Mouse (Mus musculus): ENCODE data around the gene Hist1h4j. TPM values are rescaled to one million over a fixed set of nuclear protein-coding genes. Genes with fewer than 3 reads are reported as not detected.
A peak's percentile ranks its signal among the peaks of the same experiment; 100 is the strongest.
"Not testable (repeated sequence)": the region's sequence is repeated elsewhere in the genome, so short reads cannot be mapped to it uniquely, and the experiment has no call there.

Gene Hist1h4j
- polyA plus RNA-seq (2016; fragmentation: Nextera tagmentation; extraction: Ambion mirVana), result 0.93 and 1.3 TPM in 2 replicates

DNA sequence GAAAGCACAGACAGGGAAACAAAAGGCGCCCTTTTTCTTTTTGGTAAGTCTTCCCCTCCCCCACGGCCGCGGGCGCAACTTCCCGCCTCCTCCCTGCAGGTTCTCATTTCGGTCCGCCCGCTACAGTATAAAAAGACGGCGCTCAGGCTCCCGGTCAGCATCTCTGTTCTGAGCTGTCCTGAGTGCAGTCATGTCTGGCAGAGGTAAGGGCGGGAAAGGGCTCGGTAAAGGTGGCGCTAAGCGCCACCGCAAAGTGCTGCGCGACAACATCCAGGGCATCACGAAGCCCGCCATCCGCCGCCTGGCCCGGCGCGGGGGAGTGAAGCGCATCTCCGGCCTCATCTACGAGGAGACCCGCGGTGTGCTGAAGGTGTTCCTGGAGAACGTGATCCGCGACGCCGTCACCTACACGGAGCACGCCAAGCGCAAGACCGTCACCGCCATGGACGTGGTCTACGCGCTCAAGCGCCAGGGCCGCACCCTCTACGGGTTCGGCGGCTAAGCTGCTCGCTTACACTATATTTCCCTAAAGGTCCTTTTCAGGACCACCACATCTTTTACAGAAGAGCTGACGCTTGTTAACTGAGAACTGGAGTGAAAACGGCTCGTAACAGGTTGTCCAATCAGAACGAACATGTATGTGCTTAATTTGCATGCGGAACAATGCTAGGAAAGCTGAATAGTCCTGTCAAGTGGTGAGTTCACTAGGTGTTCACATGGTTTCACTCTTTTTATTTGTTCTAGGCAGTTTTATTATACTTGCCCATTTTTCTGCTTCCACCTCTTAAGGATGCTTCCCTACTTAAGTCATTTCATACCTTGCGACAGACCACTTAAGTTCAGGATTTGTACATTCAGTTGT, at the start of gene Hist1h4j:
TSS of gene Hist1h4j (plus strand) at position 159 of the 862 bp plus-strand sequence.
- H3K36me3 ChIP-seq (replicated peaks); H3K9me3 ChIP-seq; H3K27me3 ChIP-seq (replicated peaks; ENCODE audit: low read depth, poor library complexity, severe bottlenecking): not testable (repeated sequence)
- Histone ChIP-seq H3K4me3 (peak within 1 kb of the TSS; percentile 63), H3K27ac (replicated peaks) (peak within 1 kb of the TSS; percentile 99), H3K4me1 (peaks cover 19% of the 10 kb centered on the region)
- under 1% methylated on average over 49 of the region's 56 CpGs for WGBS
- peak; percentile 95 for DNase-seq (ENCODE audit: low spot score)

DNA sequence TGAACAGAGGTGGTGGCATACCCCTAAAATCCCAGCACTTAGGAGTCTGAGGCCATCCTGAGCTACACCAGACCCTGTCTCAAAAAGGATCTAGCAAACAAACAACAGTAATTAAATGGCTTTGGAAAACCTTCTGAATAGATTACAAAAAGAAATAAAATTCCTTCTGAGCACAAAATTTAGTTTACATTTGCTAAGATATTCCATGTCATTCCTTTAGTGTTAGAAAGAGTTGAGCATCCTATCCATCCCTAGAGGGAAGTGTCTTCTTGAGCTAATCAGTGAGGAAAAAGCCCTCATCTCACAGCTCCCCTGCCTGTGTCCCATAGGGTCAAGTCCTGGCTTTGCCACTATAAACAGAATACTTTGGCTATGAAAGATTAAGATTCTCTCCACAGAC, 37.1 kb upstream of the Hist1h4j start, which contains the start of gene Olfr1359:
TSS of gene Olfr1359 (plus strand) at position 301 of the 400 bp plus-strand sequence.
- no peaks in the 10 kb centered on the region for H3K9me3 ChIP-seq
- H3K27ac ChIP-seq (replicated peaks), result no peak within 1 kb of the TSS
- no peak for DNase-seq (ENCODE audit: low spot score)
- H3K4me3 ChIP-seq, result no peak within 1 kb of the TSS
- H3K36me3 ChIP-seq (replicated peaks), result no peaks in the 10 kb centered on the region
- no peaks in the 10 kb centered on the region for H3K27me3 ChIP-seq (replicated peaks; ENCODE audit: low read depth, poor library complexity, severe bottlenecking)
- H3K4me1 ChIP-seq, result no peaks in the 10 kb centered on the region

DNA sequence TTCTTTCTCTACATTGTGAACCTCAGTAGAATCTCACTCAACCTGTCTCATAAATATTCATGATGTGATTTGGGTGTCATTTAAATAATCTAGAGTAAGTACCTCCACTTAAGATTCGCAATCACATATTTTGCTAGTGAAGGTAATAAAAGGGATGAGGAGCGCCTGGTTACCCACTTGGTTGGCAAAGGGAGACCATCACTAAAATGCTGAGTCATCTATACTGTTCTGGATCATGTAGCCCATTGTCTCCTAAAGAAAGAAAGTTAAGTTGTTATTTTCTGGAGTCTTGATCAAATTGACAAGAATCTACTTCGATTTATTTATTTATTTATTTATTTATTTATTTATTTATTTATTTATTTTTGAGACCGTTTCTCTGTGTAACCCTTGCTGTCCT, 28.2 kb upstream of the Hist1h4j start:
- 74% methylated on average over 4 of the region's 4 CpGs for WGBS
- no peaks in the 10 kb centered on the region for H3K9me3 ChIP-seq
- H3K27me3 ChIP-seq (replicated peaks; ENCODE audit: low read depth, poor library complexity, severe bottlenecking), result no peaks in the 10 kb centered on the region
- DNase-seq (ENCODE audit: low spot score), result no peak
- H3K4me3 ChIP-seq, result no peak overlapping the region
- H3K27ac ChIP-seq (replicated peaks), result no peak overlapping the region
- peaks cover 4% of the 10 kb centered on the region; the same call in 1 of the 2 replicates for H3K4me1 ChIP-seq
- H3K36me3 ChIP-seq (replicated peaks), result no peaks in the 10 kb centered on the region

DNA sequence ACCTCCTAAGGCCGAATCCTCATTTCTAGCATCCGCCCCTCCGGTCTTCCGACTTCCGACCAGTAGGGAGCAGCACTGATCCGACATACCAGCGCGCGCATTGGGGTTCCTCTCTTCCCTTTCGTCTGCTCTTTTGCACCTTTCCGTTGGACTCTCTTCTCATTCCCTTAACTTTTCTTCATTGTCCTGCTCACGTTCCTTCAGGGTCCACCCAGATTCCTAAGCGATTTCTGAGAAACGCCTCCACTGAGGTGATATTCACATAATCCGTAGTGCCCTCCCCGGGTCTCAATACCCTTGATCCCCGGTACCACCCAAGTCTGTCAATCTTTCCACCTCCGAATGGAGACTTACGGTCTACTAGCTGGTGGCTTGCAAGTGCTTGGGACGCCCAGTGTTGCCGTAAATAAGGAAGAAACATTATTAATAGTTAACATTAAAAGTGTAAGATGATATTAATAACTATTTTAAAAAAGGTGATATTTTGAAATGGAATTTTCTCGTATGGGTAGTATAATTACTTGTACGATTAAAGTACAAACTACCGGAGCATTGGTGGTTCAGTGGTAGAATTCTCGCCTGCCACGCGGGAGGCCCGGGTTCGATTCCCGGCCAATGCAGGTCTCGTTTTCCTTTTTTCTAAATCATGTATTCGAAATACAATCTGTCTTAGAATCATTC, 24.7 kb upstream of the Hist1h4j start:
- peak overlapping the region; percentile 71 for H3K4me3 ChIP-seq
- no peaks in the 10 kb centered on the region for H3K9me3 ChIP-seq
- peaks cover 10% of the 10 kb centered on the region for H3K4me1 ChIP-seq
- no peaks in the 10 kb centered on the region for H3K36me3 ChIP-seq (replicated peaks)
- H3K27me3 ChIP-seq (replicated peaks; ENCODE audit: low read depth, poor library complexity, severe bottlenecking), result no peaks in the 10 kb centered on the region
- WGBS, result under 1% methylated on average over 32 of the region's 32 CpGs
- DNase-seq (ENCODE audit: low spot score), result peak; percentile 89
- H3K27ac ChIP-seq (replicated peaks), result peak overlapping the region; percentile 86

DNA sequence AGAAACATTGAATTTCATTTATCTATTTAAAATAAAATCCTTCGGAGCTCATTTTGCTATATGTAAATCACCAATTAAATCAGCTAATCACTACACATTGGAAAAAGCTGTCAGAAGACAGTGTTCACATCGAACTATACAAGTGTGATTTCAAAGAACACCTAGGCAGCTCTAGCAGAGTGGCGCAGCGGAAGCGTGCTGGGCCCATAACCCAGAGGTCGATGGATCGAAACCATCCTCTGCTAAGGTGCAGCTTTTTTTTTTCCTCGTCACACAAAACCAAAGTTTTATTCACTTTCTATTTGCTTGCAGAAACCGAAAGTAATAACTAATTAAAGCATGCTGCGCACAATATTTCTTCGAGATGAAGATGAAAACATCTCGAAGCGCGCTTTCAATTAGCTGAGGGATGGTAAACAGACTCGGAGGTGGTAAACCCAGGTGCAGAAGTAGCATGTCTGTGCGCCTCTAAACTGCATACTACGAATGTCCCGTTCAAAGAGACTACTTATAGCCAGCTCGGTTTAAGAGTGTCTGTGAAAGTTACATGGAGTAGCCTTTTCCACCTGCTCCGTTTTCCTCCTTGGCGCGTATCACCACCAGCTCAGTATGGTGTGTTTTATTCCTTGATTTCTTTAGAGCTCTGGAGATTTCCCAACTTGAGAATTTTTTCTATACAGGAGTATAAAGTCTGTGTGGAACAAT, 23.9 kb upstream of the Hist1h4j start:
- Histone ChIP-seq H3K27me3 (replicated peaks; ENCODE audit: low read depth, poor library complexity, severe bottlenecking) (no peaks in the 10 kb centered on the region), H3K4me1 (peaks cover 14% of the 10 kb centered on the region), H3K4me3 (peak overlapping the region; percentile 71), H3K36me3 (replicated peaks) (no peaks in the 10 kb centered on the region), H3K9me3 (no peaks in the 10 kb centered on the region), H3K27ac (replicated peaks) (peak overlapping the region; percentile 66)
- WGBS, result 3% methylated on average over 22 of the region's 22 CpGs
- DNase-seq (ENCODE audit: low spot score), result peak; percentile 75

DNA sequence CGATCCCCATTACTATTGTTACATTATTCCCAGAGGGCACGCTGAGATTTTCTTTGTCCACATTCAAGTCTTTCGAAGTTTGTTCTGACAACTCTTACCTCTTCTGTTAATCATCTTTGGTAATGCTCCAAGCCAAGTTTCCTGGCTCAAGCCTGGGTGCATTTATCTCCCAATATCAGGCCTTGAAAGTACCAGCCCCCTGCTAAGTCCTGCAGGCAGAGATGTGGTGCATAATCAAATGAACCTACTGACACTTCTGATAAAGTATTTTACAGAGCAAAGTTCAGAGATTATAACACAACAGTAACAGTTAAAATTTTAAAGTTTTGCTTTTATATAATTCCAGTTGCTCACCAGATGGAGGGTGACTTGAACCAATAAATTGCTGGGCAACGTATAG, 23.2 kb upstream of the Hist1h4j start:
- WGBS, result 35% methylated on average over 4 of the region's 4 CpGs
- no peak for DNase-seq (ENCODE audit: low spot score)
- no peak overlapping the region for H3K27ac ChIP-seq (replicated peaks)
- H3K36me3 ChIP-seq (replicated peaks), result no peaks in the 10 kb centered on the region
- no peaks in the 10 kb centered on the region for H3K27me3 ChIP-seq (replicated peaks; ENCODE audit: low read depth, poor library complexity, severe bottlenecking)
- peaks cover 14% of the 10 kb centered on the region for H3K4me1 ChIP-seq
- peak overlapping the region; percentile 71 for H3K4me3 ChIP-seq
- H3K9me3 ChIP-seq, result no peaks in the 10 kb centered on the region

DNA sequence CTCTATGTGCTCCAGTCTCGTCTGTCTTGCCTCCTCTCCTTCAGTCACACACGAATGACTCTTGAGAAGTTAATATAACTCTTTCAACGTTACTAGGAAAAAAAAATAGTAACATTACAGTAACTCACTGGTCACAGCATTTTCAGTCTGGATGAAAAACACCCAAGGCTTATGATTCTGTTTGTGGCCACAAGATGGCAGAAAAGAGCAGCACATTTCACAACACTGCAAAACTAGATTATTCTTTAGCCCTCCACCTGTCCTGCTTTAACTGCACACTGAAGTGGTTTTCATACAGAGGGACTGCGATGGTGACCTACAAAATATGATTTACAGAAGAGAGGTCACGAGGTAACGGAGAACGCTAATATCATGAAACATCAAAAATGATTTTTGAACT, 20.1 kb upstream of the Hist1h4j start:
- Histone ChIP-seq H3K4me1 (peaks cover 24% of the 10 kb centered on the region), H3K36me3 (replicated peaks) (no peaks in the 10 kb centered on the region), H3K4me3 (peak overlapping the region; percentile 61), H3K27ac (replicated peaks) (peak overlapping the region; percentile 93), H3K27me3 (replicated peaks; ENCODE audit: low read depth, poor library complexity, severe bottlenecking) (no peaks in the 10 kb centered on the region), H3K9me3 (no peaks in the 10 kb centered on the region)
- WGBS, result 2% methylated on average over 7 of the region's 7 CpGs
- DNase-seq (ENCODE audit: low spot score), result peak; percentile 57

DNA sequence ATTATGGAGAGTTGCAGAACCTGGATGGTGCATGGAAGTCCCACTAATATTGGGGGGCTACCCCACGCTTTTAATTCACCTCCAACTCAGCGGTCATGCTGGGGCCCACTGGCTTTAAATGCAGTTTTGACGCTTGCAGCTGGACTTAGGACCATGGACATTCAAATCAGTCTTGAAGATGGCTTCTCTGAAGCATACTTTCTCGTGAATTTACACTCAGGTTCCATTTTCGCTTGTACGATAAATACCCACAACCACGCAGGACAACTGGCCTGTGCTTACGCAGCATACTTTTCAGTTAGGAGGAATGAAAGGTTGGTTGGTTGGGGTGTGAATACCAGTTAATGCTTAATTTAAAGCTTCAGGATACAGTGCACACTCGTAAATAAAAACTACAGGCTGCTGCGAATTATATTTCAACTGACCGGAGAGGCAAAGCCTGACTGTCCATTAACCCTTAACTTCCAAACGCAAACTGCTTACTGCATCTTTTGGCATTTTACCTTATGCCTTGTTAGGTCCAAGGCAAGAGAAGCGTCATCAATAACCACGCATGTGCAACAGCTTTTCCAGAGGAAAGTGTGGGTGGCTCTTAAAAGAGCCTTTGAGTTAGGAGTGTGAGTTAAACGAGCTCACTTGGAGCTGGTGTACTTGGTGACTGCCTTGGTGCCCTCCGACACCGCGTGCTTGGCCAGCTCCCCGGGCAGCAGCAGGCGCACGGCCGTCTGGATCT, 19.6 kb upstream of the Hist1h4j start:
- Histone ChIP-seq H3K27me3 (replicated peaks; ENCODE audit: low read depth, poor library complexity, severe bottlenecking) (no peaks in the 10 kb centered on the region), H3K36me3 (replicated peaks) (no peaks in the 10 kb centered on the region), H3K27ac (replicated peaks) (peak overlapping the region; percentile 93), H3K9me3 (no peaks in the 10 kb centered on the region), H3K4me1 (peaks cover 28% of the 10 kb centered on the region), H3K4me3 (peak overlapping the region; percentile 61)
- 1% methylated on average over 22 of the region's 22 CpGs for WGBS
- DNase-seq (ENCODE audit: low spot score), result peak; percentile 50

DNA sequence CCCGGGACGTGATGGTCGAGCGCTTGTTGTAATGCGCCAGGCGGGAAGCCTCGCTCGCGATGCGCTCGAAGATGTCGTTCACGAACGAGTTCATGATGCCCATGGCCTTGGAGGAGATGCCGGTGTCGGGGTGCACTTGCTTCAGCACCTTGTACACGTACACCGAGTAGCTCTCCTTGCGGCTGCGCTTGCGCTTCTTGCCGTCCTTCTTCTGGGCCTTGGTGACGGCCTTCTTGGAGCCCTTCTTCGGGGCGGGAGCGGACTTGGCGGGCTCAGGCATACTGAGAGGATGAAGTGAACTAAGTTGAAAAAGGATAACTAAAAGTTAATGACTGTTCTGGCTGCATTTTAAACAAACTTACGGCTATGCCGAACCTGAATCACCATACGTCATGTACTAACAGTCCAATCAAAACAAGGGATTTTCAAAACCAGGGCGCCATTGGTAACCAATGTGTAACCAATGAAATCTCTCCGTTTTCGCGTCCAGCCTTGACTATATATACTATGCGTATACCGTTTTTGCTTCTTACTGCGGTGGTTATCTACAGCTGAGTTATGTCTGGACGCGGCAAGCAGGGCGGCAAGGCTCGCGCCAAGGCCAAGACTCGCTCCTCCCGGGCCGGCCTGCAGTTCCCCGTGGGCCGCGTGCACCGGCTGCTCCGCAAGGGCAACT, 18.9 kb upstream of the Hist1h4j start, which contains the start of the genes Hist1h2bl and Hist1h2ai:
TSS of gene Hist1h2bl (minus strand) at position 280 of the 676 bp plus-strand sequence.
TSS of gene Hist1h2ai (plus strand) at position 559 of the 676 bp plus-strand sequence.
- DNase-seq (ENCODE audit: low spot score), result peak; percentile 83
- Histone ChIP-seq H3K27ac (replicated peaks) (peak within 1 kb of the TSS; percentile 95), H3K4me1 (peaks cover 35% of the 10 kb centered on the region), H3K4me3 (peak within 1 kb of the TSS; percentile 64)
- WGBS, result under 1% methylated on average over 41 of the region's 50 CpGs
- not testable (repeated sequence) for H3K36me3 ChIP-seq (replicated peaks); H3K9me3 ChIP-seq; H3K27me3 ChIP-seq (replicated peaks; ENCODE audit: low read depth, poor library complexity, severe bottlenecking)

DNA sequence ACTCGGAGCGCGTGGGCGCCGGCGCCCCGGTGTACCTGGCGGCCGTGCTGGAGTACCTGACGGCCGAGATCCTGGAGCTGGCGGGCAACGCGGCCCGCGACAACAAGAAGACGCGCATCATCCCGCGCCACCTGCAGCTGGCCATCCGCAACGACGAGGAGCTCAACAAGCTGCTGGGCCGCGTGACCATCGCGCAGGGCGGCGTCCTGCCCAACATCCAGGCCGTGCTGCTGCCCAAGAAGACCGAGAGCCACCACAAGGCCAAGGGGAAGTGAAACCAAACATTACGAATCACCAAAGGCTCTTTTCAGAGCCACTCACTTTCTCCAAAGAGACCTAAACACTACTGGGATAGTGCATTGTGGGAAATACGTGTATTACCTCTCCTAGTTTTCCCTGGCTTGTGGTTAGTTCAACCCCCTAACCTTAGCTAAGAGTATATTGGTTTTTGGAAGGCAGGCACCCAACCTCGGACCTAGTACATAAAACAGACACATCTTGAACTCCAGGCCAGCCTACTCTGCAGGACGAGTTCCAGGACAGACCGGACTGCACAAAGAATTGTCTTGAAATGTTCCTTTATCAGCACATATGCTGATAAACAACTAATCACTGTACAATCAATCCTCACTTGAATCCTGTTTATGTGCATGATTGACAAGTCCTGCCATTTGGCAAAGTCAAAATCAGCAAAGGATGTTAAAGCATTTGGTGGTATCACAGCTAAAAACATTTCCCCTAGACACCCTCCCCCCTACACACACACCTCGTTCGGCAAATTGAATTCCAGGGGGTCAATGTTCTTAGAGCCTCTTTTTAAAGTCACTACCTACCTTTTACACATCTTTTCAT, 18.1 kb upstream of the Hist1h4j start:
- not testable (repeated sequence) for H3K27me3 ChIP-seq (replicated peaks; ENCODE audit: low read depth, poor library complexity, severe bottlenecking); H3K9me3 ChIP-seq; H3K36me3 ChIP-seq (replicated peaks)
- Histone ChIP-seq H3K4me3 (peak overlapping the region; percentile 64), H3K27ac (replicated peaks) (peak overlapping the region; percentile 95), H3K4me1 (peaks cover 32% of the 10 kb centered on the region)
- WGBS, result under 1% methylated on average over 16 of the region's 38 CpGs
- DNase-seq (ENCODE audit: low spot score), result peak; percentile 62

Measured in embryonic facial prominence, embryonic 10.5 days (tissue).